In the genomic region with DNA sequence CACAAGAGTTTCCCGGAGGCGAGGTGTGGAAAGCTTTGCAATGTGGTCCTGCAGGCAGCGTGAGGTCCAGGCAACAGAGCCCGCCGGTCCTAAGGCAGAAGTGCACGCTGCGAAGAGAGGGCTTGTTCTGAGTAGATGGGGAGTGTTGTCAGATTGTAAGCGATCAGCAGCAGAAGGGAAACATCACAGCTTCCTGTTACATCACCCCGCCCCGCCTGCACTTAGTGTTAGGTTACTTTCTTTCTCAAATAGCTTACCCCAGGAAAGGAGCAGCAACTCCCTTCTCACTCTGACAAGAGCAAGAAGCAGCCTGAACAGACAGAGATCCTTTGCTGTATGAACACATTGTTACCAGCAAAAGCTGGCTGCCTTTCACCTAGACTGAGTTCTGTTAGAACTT, we compare ENCODE assay signal across 8 mouse cellular contexts. TPM values are rescaled to one million over a fixed set of nuclear protein-coding genes. Genes with fewer than 3 reads are reported as not detected.
DNase-seq lines count a peak whose midpoint lies in the region; ATAC-seq lines count a peak whose summit lies in the region.

A gene (minus strand): TSS at position 274 of the 400 bp plus-strand sequence.

- H3K9ac ChIP-seq in hindbrain, embryonic 14.5 days: peak within 1 kb of the TSS; percentile 45

- peak; percentile 53; the same call in 1 of the 2 replicates for ATAC-seq in hindbrain, embryonic 14.5 days (ENCODE audit: low FRiP score)

- H3K4me1 ChIP-seq in hindbrain, embryonic 14.5 days (replicated peaks; ENCODE audit: control insufficient read depth, insufficient read depth, low read length): no peaks in the 10 kb centered on the region

- H3K27ac ChIP-seq in hindbrain, embryonic 14.5 days: no peak within 1 kb of the TSS

- WGBS in hindbrain, embryonic 14.5 days: 1% methylated on average over 10 of the region's 10 CpGs

- H3K4me3 ChIP-seq in hindbrain, embryonic 14.5 days (replicated peaks; ENCODE audit: low read length): peak within 1 kb of the TSS; percentile 26

- DNase-seq in MN1 (ENCODE audit: low spot score): peak; percentile 11
- peak; percentile 11 to 15 for DNase-seq in cerebellum, postnatal 36 days
- DNase-seq in frontal cortex, postnatal 36 days (ENCODE audit: low spot score in 2 of 2): peak; percentile 29 to 43
- DNase-seq in hindbrain, embryonic 14.5 days (ENCODE audit: low spot score): peak; percentile 48
- DNase-seq in layer of hippocampus, postnatal 25 days (ENCODE audit: extremely low spot score in 1 of 2, low spot score in 1 of 2): peak; percentile 23 to 28
- DNase-seq in lung, postnatal 14 days: peak; percentile 85
- DNase-seq in ovary, postnatal 36 days (ENCODE audit: low spot score): peak; percentile 55
- peak; percentile 79 to 85 for DNase-seq in thymus, postnatal 36 days

- H3K9me3 ChIP-seq in hindbrain, embryonic 14.5 days (ENCODE audit: control insufficient read depth, low read length): no peaks in the 10 kb centered on the region

- H3K4me2 ChIP-seq in hindbrain, embryonic 14.5 days (replicated peaks): peak within 1 kb of the TSS; percentile 59

- no peaks in the 10 kb centered on the region for H3K36me3 ChIP-seq in hindbrain, embryonic 14.5 days (replicated peaks; ENCODE audit: control insufficient read depth, insufficient read depth)

- no peaks in the 10 kb centered on the region for H3K27me3 ChIP-seq in hindbrain, embryonic 14.5 days (ENCODE audit: control insufficient read depth, insufficient read depth, low read length)

RNA-seq across cellular contexts. Expression of the gene that starts here (rescaled TPM):
- polyA plus RNA-seq in hindbrain, embryonic 14.5 days (2014; fragmentation: Nextera tagmentation; extraction: Ambion mirVana): 22.3 and 23.1 TPM in 2 replicates
- total RNA-seq in layer of hippocampus, postnatal 25 days (2021): 1 to 10 TPM; 9.0 to 9.1 TPM

Comparison
In these comparisons a context has a peak if more than half of its experiments do, and no peak if none do; other contexts are left out.
1. DNase-seq: peak in every context shown above with its lines; median percentile 85 in lung, postnatal 14 days; 82 in thymus, postnatal 36 days; 55 in ovary, postnatal 36 days; 48 in hindbrain, embryonic 14.5 days; 36 in frontal cortex, postnatal 36 days; 26 in layer of hippocampus, postnatal 25 days; 13 in cerebellum, postnatal 36 days; 11 in MN1.